Mouse (Mus musculus) left cerebral cortex, adult 18-20 months (tissue): ENCODE results near the gene Gm49392. TPM values are rescaled to one million over a fixed set of nuclear protein-coding genes. Genes with fewer than 3 reads are reported as not detected.
"Not testable (repeated sequence)": the region's sequence is repeated elsewhere in the genome, so short reads cannot be mapped to it uniquely, and the experiment has no call there.

Source experiments
- DNase-seq, 2 experiments: peaks; one replicate each; pipeline ENCODE4 v3.0.0; 2021 to 2022; ENCODE audit warnings: low spot score in 2 of 2, mixed read lengths in 1 of 2
- long read RNA-seq, 2 experiments: library from polyadenylated mRNA; stranded (forward); transcript quantifications; one replicate each; pipeline ENCODE4 v2.0.0; 2021
- total RNA-seq, 2 experiments: library from RNA; stranded (reverse); gene quantifications; 2 replicates each; pipeline ENCODE4 v1.2.3; 2021

Gene Gm49392
- under 1 TPM in 1 of 2 experiments, not detected in 1; 0.51 TPM for total RNA-seq
- long read RNA-seq, experiment 1: 0 reads
- long read RNA-seq, experiment 2, partial matches to known transcripts: 0 of 1 reads
- long read RNA-seq, experiment 2, other reads (novel, unspliced or antisense): 1 of 1 reads

- DNase-seq: not testable (repeated sequence)
Observed at GRCm38 (mm10) chr13:60896794-60897193, at the start of gene Gm49392. Gene Gm49392, minus strand, starts transcription at chr13:60896894.

GRCm38 (mm10) chr13:60941884-60942283, 45.2 kb upstream of the Gm49392 start, which contains the start of gene Tpbpa:
Gene Tpbpa, minus strand, starts transcription at chr13:60941984.
- not testable (repeated sequence) for DNase-seq

DNA sequence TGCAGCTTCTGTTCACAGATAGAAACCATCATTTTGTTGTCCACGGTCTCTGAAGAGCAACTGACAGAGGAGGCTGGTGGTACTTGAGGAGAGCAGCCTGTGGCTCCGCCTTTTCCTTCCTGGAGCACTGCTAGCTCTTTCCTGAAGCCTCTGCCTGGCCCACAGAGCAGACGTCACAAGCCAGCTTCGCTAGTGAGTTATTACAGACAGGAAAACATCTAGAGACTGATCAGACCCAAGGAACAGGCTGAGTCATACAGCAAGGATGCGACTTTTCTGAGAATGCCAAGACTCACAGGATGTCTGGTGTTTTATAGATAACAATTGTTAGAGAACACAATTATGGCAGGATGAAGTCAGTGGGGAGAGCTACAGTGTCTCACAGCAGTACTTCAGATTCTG, 39.8 kb upstream of the Gm49392 start, which contains the start of the genes Gm49391 and Ctla2a:
Gene Gm49391 (minus strand): TSS at position 72 of the 402 bp plus-strand sequence.
Gene Ctla2a (minus strand): TSS at position 126 of the 402 bp plus-strand sequence.
- DNase-seq: no peak

DNA sequence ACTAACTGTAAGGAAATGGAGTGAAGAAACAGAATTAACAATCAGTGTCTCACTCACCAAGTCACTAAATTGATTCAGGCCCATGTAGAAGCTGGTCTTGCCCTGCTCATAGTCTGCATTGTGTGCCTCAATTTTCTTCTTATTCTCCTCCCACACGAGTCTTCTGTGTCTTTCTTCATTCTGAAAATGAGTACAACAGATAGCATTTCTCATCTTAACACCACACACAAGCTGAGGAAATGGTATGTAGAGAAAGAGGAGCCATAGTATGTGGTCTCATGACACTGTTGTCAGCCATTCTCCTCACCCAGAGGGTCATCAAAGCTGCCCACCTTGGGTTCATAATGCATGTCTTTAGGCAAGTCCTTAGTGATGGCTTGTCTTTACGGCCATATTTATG, 38.8 kb upstream of the Gm49392 start, which contains the start of gene Gm49393:
Gene Gm49393 (minus strand): TSS at position 101 of the 400 bp plus-strand sequence.
- not testable (repeated sequence) for DNase-seq

DNA sequence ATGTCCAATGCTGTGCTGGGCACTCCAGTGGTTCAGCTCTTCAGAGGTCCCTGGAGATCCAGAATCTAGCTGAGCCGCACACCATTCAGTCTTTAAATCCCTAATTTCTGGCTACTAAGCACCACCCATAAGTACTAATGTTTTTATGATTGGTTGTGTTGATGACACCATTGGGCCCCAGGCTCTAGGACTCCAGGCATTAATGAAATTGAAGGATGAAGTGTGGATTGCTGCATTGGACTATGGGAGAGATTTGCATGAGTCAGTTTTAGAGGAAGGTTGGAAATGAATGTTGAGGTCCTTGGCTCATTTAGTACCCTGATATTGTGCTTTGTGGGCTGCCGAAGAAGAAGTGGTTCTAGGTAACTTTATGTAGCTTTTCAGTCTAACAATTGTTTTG, 8.1 kb upstream of the Gm49392 start, which contains the start of gene Tpbpb:
Gene Tpbpb (minus strand): TSS at position 101 of the 400 bp plus-strand sequence.
- DNase-seq: not testable (repeated sequence)

DNA sequence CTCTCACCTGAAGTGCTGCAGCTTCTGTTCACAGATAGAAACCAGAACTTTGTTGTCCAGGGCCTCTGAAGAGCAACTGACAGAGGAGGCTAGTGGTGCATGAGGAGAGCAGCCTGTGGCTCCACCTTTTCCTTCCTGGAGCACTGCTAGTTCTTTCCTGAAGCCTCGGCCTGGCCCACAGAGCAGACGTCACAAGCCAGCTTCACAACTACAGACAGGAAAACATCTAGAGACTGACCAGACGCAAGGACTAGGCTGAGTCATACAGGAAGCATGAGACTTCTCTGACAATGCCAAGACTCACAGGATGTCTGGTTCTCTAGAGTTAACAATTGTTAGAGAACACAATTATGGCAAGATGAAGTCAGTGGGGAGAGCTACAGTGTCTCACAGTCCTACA, 634 bp upstream of the Gm49392 start, which contains the start of gene Ctla2b:
Gene Ctla2b (minus strand): TSS at position 120 of the 400 bp plus-strand sequence.
- DNase-seq: no peak

DNA sequence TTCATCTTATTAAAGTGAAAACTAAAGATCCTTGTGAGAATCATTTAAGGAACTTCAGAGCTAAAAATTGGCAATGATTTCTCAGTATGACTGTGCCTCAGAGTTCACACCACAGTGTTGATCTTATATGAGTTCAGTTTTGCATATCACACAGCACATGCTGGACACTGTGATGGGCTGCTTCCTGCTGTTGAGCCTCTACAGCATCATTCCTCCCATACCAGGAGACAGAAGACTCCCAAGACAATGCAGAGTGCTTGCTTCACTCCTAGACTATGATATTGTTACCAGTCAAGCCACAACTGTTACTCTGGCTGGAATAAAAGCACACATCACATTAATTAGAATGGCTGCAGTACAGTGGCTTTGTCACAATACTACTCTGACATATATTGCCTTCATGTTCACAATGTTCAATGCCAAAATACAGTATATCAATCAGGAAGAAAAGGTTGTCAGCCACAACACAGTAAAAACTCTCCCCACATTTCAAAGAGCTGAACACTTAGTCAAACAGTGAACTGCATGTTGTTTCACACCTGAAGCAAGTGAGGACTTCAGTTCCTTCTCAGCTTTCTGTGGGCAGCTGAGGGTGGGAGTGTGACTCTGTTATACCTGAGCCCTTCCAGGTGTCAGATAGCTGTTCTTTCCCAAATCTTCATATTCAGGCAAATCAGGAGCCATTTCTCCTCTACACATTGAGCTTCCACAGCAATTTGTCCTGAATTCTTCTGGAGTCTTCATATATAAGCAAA, 1.1 kb downstream of the Gm49392 start:
- no peak for DNase-seq

DNA sequence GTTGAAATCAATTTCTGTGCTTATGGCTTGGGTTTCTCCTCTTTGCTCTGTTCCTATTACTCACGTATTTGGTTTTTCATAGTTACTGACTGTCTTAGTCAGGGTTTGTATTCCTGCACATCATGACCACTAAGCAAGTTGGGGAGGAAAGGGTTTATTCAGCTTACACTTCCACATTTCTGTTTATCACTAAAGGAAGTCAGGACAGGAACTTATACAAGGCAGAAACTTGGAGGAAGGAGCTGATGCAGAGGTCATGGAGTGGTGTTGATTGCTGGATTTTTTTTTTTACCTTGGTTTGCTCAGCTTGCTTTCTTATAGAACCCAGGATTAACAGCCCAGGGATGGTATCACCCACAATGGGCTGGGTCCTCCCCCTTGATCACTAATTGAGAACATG, 4.4 kb downstream of the Gm49392 start:
- no peak for DNase-seq

DNA sequence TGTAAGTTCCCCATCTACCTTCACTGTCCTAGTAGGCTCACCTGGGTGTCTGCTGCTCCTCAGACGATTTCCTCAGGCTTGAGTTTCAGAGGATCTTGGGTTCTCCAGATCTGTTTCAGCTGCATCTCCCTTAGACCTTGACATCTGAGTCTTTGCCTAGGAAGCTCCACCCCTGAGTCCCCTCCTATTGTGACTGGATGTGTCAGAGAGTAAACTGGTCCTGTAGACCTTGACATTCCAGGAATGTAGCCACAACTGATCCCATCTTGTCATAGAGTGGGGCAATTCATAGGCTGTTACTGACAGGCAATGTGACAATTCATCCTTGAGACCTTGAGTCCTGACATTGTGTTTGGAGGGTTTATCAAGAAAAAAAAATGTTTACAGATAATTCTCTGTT, 32.4 kb downstream of the Gm49392 start, which contains the start of gene 4930486L24Rik:
Gene 4930486L24Rik (minus strand): TSS at position 195 of the 400 bp plus-strand sequence.
- no peak for DNase-seq

- DNase-seq: no peak
Observed at GRCm38 (mm10) chr13:60848241-60849120, 48.2 kb downstream of the Gm49392 start.

DNA sequence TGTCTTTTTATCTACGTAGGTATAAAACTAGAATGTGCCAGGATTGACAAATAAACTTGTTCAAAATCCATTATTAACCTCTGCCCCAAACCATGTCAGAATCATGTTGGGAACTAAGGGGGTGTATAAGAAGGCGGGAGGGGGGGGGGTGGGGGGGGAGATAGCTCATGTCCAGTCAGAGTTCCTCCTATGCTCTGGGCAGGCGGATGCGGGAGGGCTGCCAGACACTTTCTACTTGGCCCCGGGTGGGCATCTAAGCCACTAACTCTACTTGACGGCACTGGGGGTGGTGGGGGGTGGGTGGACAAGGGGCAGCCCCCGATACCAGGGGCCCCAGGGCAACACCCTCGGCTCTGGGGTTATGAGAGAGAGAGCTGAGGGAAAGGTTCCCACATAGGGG, 53.5 kb downstream of the Gm49392 start:
- no peak for DNase-seq

GRCm38 (mm10) chr13:60842703-60843102, 54.0 kb downstream of the Gm49392 start:
- DNase-seq: no peak

DNA sequence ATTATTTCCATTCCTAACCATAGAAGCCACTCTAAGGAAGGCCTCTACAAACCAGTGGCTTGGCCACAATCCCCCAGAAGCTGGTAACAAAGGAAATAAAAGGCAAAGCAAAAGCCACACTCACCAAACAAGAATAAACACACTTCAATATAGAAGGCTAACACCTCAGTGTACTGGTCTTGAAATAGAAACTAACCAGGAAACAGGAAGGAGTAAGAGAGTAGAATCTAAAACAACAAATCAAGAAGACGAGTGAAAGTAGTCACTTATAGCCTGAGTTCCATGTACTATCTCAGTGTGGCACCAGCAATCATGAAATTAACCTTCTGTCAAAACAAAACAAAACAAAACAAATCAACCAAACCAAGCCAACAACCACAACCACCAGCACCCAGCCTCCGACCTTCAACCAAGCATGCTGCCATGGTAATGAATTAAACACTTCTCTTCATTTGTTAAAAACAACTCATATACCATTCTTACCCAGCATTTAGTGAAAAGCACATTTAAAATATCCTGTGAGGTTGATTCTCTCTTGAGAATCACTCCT, 57.3 kb downstream of the Gm49392 start:
- no peak for DNase-seq

GRCm38 (mm10) chr13:60826052-60826451, 70.6 kb downstream of the Gm49392 start:
- DNase-seq: no peak

DNA sequence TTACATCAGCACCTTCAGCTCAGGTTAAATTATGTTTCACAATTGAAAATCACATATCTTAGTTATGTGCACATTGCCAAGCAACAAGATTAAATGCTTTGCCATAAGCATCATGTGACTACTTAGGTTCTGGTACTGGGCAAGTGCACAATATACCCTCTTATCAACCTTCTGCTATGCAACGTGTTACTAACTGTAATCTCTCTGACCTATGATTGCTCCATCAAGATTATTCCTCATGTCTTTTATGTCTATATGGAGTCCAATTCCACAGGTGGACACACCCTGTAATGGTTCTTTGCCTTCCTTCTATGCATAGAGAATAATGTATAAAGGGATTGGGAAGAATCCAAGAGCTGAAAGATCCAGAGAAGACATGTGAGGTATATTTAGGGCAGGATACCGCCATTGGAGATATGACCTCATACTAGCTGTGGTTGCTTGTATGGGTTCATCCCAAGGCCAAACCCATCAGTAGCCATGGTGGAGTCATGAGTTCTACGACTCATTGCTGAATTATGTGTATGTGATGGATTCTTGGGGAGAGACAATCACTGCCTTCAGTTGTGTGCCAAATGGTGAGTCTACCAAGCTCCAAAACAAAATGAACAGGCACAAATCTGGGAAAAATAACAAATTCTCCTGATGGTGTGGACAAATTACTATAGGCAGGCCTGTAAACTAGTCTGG, 76.1 kb downstream of the Gm49392 start:
- DNase-seq: no peak

DNA sequence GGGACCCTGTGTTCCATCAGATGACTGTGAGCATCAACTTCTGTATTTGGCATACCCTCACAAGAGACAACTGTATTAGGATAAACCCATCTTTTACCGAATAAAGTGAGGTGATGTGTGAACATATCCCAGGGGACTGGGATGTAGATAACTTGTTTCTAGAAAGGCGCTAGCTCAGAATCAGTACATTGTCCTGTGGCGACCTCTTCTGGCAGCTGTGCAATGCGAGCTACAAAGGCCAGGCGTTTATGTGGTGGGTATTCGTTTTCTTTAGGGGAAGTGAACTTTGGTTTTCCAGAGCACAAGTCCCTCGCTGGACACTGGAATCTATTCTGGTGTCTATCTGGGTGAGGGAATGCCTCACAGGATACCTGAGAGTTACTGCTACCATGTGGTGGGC, 77.2 kb downstream of the Gm49392 start:
- DNase-seq: peak; percentile 17 to 37

DNA sequence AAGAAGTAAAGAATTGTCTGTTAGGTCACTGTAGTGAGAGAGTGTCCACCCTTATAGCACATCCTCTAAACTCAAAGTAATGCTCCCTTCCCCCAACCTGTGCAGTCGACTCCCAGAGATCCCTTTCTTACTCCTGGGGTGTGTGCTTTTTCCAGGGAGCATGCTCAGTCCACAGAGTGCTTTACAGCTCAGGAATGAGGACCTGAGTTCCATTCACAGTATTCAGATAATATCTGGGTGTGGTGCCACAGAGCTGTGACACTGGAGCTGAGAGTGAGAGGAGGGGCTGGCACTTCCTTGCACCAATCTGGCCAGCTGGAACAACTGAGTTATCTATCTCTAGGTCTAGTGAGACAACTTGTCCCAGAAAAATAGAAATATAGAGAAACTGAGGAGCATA, 83.0 kb downstream of the Gm49392 start:
- DNase-seq: no peak

- DNase-seq: no peak
Observed at GRCm38 (mm10) chr13:60812768-60813167, 83.9 kb downstream of the Gm49392 start.

DNA sequence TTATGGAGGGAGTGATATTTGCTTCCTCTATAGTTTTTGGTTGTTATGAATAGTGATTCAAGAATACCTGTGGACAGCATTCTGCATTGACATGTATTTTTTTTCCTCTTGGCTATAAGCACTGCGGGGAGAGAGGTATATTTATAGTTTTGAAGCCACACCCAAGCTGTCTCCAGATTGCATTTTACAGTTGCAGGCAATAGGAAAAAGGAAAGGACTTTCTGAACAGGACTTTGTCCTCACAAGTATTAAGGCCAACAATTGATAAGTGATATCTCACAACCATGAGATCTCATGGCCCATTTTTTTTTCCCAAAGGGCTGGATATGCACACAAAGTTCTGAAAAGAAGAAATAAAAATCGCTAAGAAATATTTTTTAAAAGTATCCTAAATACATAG, 87.0 kb downstream of the Gm49392 start:
- no peak for DNase-seq

DNA sequence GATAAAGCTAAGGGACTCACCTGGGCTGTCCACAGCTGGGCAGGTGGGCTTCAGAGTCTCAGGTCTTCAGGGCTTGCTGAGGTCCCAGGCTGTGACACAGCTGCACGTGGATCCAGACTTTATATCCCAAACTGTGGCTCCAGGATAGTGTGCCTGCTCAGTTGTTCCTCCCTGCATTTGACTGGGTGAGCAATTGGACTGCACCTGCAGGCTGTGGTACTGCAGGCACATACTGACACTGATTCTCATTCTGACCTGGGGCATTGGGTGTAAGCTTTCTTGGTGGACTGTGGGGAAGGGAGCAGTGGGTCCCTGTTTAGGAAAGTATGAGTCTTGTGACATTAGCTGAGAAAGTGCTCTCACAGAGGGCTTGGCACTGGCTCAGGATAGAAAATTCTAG, 93.9 kb downstream of the Gm49392 start, which contains the start of gene Ctsll3:
Gene Ctsll3 (minus strand): TSS at position 101 of the 400 bp plus-strand sequence.
- DNase-seq: no peak
